Mouse (Mus musculus) frontal cortex, postnatal 25 days (tissue): ENCODE results near the gene Tet3.
"Not testable (repeated sequence)": the region's sequence is repeated elsewhere in the genome, so short reads cannot be mapped to it uniquely, and the experiment has no call there.

Experiments
- DNase-seq, 2 experiments: peaks; one replicate each; pipeline ENCODE4 v3.0.0; 2022; ENCODE audit warnings: low spot score in 2 of 2

The Tet3 gene

GRCm38 (mm10) chr6:83371350-83371749, 87.5 kb downstream of the Tet3 start:
- DNase-seq: no peak

DNA sequence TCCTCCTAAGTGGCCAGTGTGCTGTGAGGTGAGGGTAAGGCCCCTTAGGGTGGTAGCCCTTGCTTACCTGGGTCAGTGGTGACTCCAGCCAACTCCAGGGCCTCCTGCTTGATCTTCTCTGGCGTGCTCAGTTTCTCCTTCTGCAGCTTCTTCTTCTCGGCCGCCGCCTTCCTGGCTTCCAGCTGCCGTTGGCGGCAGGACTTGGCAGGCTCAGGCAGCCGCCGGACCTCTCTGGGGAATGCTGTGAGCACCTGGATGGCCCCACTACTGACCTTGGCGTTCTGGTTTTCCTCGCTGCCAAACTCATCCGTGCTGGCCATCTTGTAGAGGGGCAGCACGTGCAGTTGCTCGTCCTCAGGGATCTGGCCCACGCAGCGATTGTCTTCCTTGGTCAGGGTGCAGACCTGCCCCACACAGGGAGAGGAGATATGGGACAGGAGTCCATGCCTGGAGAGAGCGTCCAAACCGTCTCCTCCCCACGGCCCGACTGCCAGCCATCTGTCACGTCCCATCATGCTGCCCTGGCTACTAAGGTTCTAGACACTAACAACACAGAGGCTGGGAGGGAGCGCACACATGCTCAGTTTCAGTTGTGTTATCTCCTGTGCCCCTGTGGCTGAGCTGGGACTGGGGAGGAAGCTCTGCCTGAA, 88.4 kb downstream of the Tet3 start:
- DNase-seq: no peak

DNA sequence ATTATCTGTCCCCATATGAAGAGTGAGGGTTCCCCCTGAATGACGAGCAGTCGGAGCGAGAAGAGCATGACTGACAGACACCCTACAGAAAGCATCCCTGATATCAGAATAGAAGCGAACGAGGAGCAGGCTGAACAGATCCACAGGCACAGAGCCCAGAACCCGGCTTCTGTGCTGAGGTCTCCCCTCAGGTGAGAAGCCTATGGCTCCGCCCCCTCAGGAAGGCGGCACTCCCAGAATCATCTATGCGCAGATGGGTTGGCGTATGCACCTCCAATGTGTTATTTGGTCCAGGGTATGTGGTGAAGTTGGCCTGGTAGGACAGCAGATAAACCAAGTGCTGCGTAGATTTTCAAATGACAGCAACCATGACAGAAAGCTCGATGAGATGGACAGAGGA, 95.8 kb downstream of the Tet3 start:
- no peak for DNase-seq

DNA sequence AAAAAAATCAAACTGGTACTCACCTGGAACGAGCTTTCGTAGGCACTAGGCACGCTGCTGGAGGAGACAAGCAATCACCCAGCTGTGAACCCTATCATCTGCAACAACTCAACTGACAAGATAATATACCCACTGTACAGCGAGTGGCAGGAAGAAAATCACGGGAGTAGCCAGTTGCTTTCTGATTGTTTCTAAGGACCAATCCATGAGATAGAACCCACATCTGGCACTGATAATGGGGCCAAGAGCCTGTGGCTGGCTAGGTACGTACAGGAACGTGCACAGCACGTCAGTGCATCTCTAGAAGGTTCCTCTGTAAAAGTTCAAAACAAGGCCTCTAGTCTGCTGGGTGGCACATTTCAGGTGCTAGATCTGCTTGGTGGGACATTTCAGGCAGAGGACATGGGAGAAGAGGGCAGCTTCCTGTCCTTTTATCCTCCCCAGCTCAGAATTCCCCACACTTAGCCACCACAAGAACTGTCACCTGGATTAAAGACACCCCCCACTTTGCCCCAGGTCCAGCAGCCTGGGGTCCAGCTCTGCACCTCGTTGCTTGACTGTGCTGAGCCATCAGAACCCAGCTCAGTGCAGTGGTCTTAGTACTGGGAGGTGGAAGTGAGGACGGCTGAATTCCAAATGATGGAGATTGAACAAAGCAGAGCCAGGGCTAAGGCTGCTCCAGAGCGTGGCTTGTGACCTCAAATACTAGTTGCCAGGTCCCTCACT, 97.2 kb downstream of the Tet3 start:
- no peak for DNase-seq

DNA sequence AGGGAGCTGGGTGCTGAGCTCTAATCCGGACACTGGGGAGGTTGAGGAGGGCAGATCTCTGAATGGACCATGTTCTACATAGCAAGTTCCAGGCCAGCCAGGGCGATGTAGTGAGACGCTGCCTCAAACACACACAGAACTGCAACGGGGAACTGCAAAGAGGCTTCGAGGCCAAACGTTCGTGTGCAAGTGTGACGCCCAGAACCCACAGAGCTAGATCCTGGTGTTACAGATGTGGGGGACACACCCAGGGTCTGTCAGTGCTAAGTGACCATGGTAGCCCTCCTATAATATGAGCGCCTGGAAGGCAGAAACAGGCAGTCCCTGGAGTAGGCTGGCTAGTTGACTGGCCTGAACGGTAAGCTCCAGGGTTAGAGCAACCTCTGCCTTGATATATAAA, 101.4 kb downstream of the Tet3 start:
- no peak for DNase-seq

GRCm38 (mm10) chr6:83356569-83357138, 102.2 kb downstream of the Tet3 start:
- peak; percentile 74 to 79 for DNase-seq

DNA sequence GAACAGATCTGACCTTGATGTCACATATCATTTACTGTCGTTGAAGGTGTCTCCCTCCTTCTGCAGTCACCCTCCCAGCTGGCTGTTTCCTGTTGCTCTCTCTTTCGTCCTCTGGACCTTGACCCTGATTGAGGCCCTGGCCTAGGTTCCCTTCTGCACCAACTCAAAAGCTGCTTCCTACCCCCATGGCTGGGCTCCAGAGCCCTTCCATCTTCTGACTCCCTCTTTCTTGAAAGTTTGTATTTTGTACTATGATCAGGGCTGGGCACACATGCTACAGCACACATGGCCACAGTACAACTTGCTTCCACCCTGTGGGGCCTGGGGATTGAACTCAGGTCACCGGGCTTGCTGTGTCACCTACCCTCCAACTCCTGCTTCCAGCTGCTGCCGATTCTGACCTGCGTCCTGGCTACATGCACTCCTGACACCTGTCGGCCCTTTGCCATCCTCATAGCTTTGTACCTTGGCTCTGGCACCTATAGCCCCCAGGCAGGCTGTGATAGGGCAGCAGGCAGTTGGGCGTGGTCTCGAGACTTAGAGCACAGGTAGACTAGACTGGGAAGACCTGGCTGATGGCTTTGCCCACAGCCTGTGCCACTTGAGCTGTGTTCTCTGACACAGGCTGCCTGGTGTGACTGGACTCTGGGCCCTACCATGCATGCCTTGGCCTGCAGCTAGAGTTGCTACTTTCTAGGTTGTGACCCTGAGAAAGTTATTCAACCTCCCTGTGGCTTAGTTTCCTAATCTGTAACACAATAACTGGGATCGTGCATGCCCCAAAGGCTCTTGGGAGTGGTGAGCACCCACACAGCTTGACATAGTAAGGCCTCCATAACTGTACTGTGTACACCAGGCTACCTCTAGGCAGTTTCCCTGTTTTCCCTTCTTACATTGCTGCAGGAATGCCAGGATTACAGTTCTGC, 103.8 kb downstream of the Tet3 start:
- no peak for DNase-seq

GRCm38 (mm10) chr6:83352666-83353410, 106.0 kb downstream of the Tet3 start:
- no peak for DNase-seq

GRCm38 (mm10) chr6:83351490-83352160, 107.3 kb downstream of the Tet3 start:
- no peak for DNase-seq

DNA sequence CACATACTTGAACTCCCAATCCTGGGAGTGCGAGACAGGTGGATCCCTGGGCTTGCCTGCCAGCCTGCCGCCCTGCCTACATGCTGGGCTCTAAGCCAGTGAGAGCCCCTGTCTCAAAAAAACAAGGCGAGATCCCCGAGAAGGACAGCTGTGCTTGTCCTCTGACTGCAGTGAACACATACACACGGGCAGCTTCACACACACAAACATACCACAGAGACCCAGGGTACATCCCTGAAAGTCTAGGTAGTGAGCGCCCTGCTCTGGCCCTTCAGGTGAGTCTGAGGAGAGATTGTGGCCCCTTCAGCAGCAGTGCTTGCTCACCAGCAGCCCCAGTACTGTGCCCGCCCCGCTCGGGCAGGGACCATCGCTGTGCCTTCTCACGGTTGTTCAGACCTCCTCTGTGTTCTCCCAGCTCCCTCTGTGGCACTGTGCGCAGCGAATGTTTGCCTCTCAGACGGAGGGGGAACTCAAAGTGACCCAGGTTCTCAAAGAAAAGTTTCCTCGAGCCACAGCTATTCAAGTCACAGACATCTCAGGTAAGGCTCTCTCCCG, 108.0 kb downstream of the Tet3 start:
- DNase-seq: no peak

- no peak for DNase-seq
Observed at GRCm38 (mm10) chr6:83350172-83350571, 108.7 kb downstream of the Tet3 start.

DNA sequence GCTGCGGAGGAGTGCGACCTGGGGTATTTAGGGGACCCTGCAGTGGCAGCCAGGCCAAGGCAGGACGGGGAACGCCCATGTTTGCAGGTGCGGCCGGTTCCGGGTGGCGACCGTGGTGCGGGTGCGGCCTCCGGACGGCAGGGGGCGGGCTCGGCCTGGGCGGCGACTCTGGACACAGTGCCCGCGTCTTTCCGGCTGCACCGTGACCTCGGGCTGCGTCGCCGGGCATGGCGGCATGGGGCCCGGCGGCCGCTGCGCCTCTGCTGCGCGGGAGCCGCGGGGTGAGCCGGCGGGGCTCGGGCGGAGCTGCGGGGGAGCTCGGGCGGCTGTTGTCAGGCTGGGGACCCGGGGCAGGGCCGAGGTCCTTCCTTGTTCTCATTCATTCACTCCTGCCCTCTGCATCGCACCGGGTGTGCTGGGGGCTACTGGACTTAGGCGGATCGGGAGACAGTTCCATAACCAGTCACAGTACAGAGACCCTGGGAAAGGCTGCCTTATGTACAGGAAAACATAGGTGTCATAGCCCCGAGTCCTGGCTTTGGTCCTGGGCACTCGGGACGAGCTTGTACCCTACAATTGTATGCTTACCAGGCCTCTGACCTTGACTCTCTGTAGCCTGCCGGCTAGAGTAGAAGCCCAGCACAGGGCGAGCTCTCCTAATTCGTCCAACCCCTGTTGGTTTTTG, 109.5 kb downstream of the Tet3 start:
- peak; percentile 83 to 89 for DNase-seq

GRCm38 (mm10) chr6:83348873-83349272, 110.0 kb downstream of the Tet3 start, which contains the start of gene Bola3:
Gene Bola3 (plus strand): TSS chr6:83349147.
- DNase-seq: no peak

DNA sequence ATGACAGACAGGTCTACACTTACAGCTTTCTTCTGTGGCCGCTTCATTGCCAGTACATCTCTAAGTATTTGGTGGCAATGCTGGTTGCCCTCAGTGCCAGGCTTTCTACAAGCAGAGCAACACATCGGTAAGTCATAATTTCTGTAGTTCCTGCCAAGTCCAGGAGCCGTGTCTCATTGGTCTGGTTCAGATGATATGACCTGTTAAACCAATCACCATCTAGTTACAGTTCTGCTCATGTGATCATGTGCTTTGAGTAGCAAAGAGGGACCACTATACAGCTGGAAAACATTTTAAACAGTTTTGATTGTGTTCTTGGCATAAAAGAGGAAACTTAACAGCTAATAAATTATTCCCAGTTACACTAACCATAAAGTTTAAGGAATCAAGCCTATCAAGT, 111.0 kb downstream of the Tet3 start:
- DNase-seq: no peak

DNA sequence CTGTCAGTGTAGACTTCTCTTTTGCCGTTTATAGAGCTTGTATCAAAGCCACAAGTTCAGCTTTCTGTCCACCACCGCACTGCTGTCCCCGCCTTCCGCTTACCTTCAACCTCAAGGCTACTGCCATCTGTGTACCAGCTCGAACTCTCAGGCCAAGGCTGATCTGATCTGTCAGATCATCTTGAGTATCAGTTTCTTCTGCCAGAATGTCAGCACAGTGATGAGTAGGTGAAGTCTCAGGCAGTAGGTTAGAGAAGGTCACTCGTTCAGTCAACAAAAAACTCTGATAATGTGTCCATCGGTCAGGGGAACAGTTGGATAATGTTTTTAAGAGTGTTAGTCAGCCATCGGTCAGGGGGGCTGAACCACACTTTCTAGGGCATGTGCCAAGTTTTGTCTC, 113.6 kb downstream of the Tet3 start:
- not testable (repeated sequence) for DNase-seq

GRCm38 (mm10) chr6:83342957-83343356, 115.9 kb downstream of the Tet3 start:
- no peak for DNase-seq

DNA sequence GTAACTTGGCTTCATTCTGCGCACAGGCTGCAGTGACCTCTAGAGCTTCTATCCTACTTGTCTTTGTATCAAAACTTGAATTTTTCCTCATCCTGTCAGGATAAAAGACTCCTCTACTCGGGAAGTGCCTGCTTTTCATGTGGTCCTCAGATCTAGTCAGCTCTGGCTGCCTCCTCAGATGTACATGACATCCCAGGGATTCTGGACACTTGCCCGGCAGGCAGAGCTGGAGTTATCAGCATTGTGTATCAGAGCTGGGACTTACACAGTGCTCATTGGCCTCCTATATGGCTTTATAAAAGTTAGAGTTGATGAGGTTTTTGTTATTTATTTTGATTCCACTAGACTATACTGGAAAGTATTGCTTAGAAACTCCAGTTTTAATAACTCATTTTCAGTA, 117.5 kb downstream of the Tet3 start:
- DNase-seq: no peak

- DNase-seq: no peak
Observed at GRCm38 (mm10) chr6:83327591-83328190, 131.2 kb downstream of the Tet3 start.

- no peak for DNase-seq
Observed at GRCm38 (mm10) chr6:83326761-83327160, 132.1 kb downstream of the Tet3 start.

- no peak for DNase-seq
Observed at GRCm38 (mm10) chr6:83326394-83326736, 132.5 kb downstream of the Tet3 start.
